Comparison of ENCODE assay signal across 10 mouse cellular contexts in the genomic region with DNA sequence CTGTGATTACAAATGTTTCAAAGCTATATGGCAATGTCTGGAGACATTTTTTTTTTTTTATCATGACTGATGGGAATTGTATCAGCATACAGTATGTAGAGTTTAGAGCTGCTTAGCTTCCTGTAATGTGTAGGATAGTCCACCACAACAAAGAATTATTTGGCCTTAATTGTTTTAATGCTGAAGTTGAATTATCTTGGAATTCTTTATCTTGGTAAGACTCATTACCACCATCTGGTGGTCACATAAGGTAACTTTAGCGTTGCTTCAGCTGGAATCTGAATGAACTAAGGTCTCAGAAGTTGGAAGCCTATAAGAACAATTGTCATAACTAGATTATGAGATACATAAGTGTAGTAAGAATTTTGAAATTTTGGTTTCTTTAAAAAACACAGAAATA. TPM values are rescaled to one million over a fixed set of nuclear protein-coding genes. Genes with fewer than 3 reads are reported as not detected.
DNase-seq lines count a peak whose midpoint lies in the region; ATAC-seq and TF ChIP-seq lines count a peak whose summit lies in the region.
"Had no signal": no experiment of that assay in that cellular context is flagged by ENCODE, and none has a peak within 500 bp of the region (broad histone marks: within the 10 kb centered on the region; RNA-seq: fewer than 3 reads in every experiment).

No protein-coding gene starts in this region.

- no peaks in the 10 kb centered on the region for H3K27me3 ChIP-seq in embryonic facial prominence, embryonic 11.5 days (ENCODE audit: control insufficient read depth, insufficient read depth, low read length)
- H3K27me3 ChIP-seq in embryonic facial prominence, embryonic 10.5 days (replicated peaks; ENCODE audit: low read depth, poor library complexity, severe bottlenecking): no peaks in the 10 kb centered on the region
- H3K27me3 ChIP-seq in liver, embryonic 14.5 days (ENCODE audit: control insufficient read depth, insufficient read depth, low read length): no peaks in the 10 kb centered on the region
- no peaks in the 10 kb centered on the region; the same call in 1 of the 2 replicates for H3K27me3 ChIP-seq in liver, embryonic 12.5 days (replicated peaks)
- no peaks in the 10 kb centered on the region for H3K27me3 ChIP-seq in forebrain, postnatal 0 days (ENCODE audit: insufficient read depth, low read length)
- H3K27me3 ChIP-seq: embryonic facial prominence, embryonic 12.5 days had no signal

- H3K4me3 ChIP-seq in embryonic facial prominence, embryonic 11.5 days (ENCODE audit: low read depth, low read length): no peak overlapping the region
- no peak overlapping the region for H3K4me3 ChIP-seq in embryonic facial prominence, embryonic 10.5 days
- no peak overlapping the region for H3K4me3 ChIP-seq in liver, embryonic 14.5 days (ENCODE audit: insufficient read depth in 1 of 2, low read depth in 2 of 2, low read length in 2 of 2)
- no peak overlapping the region for H3K4me3 ChIP-seq in liver, embryonic 12.5 days
- H3K4me3 ChIP-seq in forebrain, postnatal 0 days (ENCODE audit: low read depth, low read length): no peak overlapping the region
- H3K4me3 ChIP-seq: embryonic facial prominence, embryonic 12.5 days; myocyte had no signal

- intact Hi-C loops in left cerebral cortex, postnatal 36 days (cut with DNase I): loop anchor here (2.0 kb wide), 1 partner anchor 270 kb away; no protein-coding TSS in a partner anchor

- H3K9ac ChIP-seq in embryonic facial prominence, embryonic 11.5 days (replicated peaks; ENCODE audit: low read length): no peak overlapping the region
- H3K9ac ChIP-seq in liver, embryonic 14.5 days (replicated peaks): no peak overlapping the region
- no peak overlapping the region for H3K9ac ChIP-seq in liver, embryonic 12.5 days
- H3K9ac ChIP-seq in forebrain, postnatal 0 days: no peak overlapping the region
- H3K9ac ChIP-seq: embryonic facial prominence, embryonic 12.5 days had no signal

- no peak for ATAC-seq in embryonic facial prominence, embryonic 11.5 days (replicated peaks; ENCODE audit: insufficient number of reproducible peaks, low FRiP score, low TSS enrichment, low read depth)
- ATAC-seq in liver, embryonic 14.5 days (ENCODE audit: insufficient read depth): no peak
- ATAC-seq in liver, embryonic 12.5 days: no peak
- peak; percentile 48; the same call in 1 of the 2 replicates for ATAC-seq in forebrain, postnatal 0 days

- no peaks in the 10 kb centered on the region for H3K4me1 ChIP-seq in embryonic facial prominence, embryonic 11.5 days (ENCODE audit: control insufficient read depth, insufficient read depth, low read length)
- no peaks in the 10 kb centered on the region for H3K4me1 ChIP-seq in embryonic facial prominence, embryonic 10.5 days
- no peaks in the 10 kb centered on the region for H3K4me1 ChIP-seq in liver, embryonic 14.5 days (replicated peaks; ENCODE audit: control insufficient read depth in 2 of 2, insufficient read depth in 2 of 2, low read length in 1 of 2)
- H3K4me1 ChIP-seq in liver, embryonic 12.5 days: no peaks in the 10 kb centered on the region
- H3K4me1 ChIP-seq in forebrain, postnatal 0 days (ENCODE audit: insufficient read depth): no peaks in the 10 kb centered on the region
- H3K4me1 ChIP-seq: embryonic facial prominence, embryonic 12.5 days had no signal

- TF ChIP-seq EP300 in liver, embryonic 14.5 days (IDR thresholded peaks at IDR 0.05; ENCODE audit: low read depth): no peak

- no peaks in the 10 kb centered on the region for H3K36me3 ChIP-seq in embryonic facial prominence, embryonic 11.5 days (replicated peaks; ENCODE audit: control insufficient read depth, insufficient read depth, low read depth, low read length)
- no peaks in the 10 kb centered on the region for H3K36me3 ChIP-seq in embryonic facial prominence, embryonic 10.5 days (replicated peaks)
- H3K36me3 ChIP-seq in liver, embryonic 14.5 days (replicated peaks; ENCODE audit: control insufficient read depth, insufficient read depth, low read depth): no peaks in the 10 kb centered on the region
- H3K36me3 ChIP-seq in liver, embryonic 12.5 days: no peaks in the 10 kb centered on the region
- no peaks in the 10 kb centered on the region for H3K36me3 ChIP-seq in forebrain, postnatal 0 days (ENCODE audit: insufficient read depth)
- H3K36me3 ChIP-seq: embryonic facial prominence, embryonic 12.5 days had no signal

- TF ChIP-seq CTCF in liver, embryonic 14.5 days (IDR thresholded peaks at IDR 0.05; ENCODE audit: low read depth): peak; percentile 49; the same call in 1 of the 2 replicates
- TF ChIP-seq CTCF in forebrain, postnatal 0 days (IDR thresholded peaks at IDR 0.05; ENCODE audit: low read depth): peak; percentile 72

- 0% methylated on average over 1 of the region's 1 CpGs for WGBS in embryonic facial prominence, embryonic 11.5 days
- WGBS in embryonic facial prominence, embryonic 10.5 days: 1% methylated on average over 1 of the region's 1 CpGs
- WGBS in liver, embryonic 14.5 days (ENCODE audit: insufficient replicate concordance): 0% methylated on average over 1 of the region's 1 CpGs
- 0% methylated on average over 1 of the region's 1 CpGs for WGBS in liver, embryonic 12.5 days (ENCODE audit: insufficient replicate concordance)
- 0% methylated on average over 1 of the region's 1 CpGs for WGBS in forebrain, postnatal 0 days

- DNase-seq in embryonic facial prominence, embryonic 11.5 days (ENCODE audit: low spot score): peak; percentile 77
- no peak for DNase-seq in embryonic facial prominence, embryonic 10.5 days (ENCODE audit: low spot score)
- no peak for DNase-seq in liver, embryonic 14.5 days (ENCODE audit: low read depth in 3 of 3, low spot score in 3 of 3)
- peak; percentile 76 for DNase-seq in forebrain, postnatal 0 days
- DNase-seq in retina, adult 2 months (ENCODE audit: low read depth, low spot score): peak; percentile 13
- DNase-seq in layer of hippocampus, adult 9-11 months: no peak
- DNase-seq in left cerebral cortex, postnatal 36 days (ENCODE audit: low spot score in 2 of 2): no peak

- no peak overlapping the region for H3K4me2 ChIP-seq in embryonic facial prominence, embryonic 11.5 days (ENCODE audit: low read depth, low read length)
- no peak overlapping the region for H3K4me2 ChIP-seq in liver, embryonic 14.5 days (ENCODE audit: low read depth)
- no peak overlapping the region for H3K4me2 ChIP-seq in liver, embryonic 12.5 days
- H3K4me2 ChIP-seq in forebrain, postnatal 0 days (ENCODE audit: low read depth): no peak overlapping the region
- H3K4me2 ChIP-seq: embryonic facial prominence, embryonic 12.5 days had no signal

- H3K9me3 ChIP-seq in embryonic facial prominence, embryonic 11.5 days (replicated peaks; ENCODE audit: control insufficient read depth, low read length): no peaks in the 10 kb centered on the region
- no peaks in the 10 kb centered on the region for H3K9me3 ChIP-seq in embryonic facial prominence, embryonic 10.5 days
- no peaks in the 10 kb centered on the region for H3K9me3 ChIP-seq in liver, embryonic 14.5 days (ENCODE audit: control insufficient read depth, low read length)
- H3K9me3 ChIP-seq in liver, embryonic 12.5 days (replicated peaks): no peaks in the 10 kb centered on the region
- H3K9me3 ChIP-seq in forebrain, postnatal 0 days (ENCODE audit: low read length): no peaks in the 10 kb centered on the region
- H3K9me3 ChIP-seq: embryonic facial prominence, embryonic 12.5 days had no signal

- no peak overlapping the region for H3K27ac ChIP-seq in embryonic facial prominence, embryonic 11.5 days (replicated peaks; ENCODE audit: low read depth, low read length)
- H3K27ac ChIP-seq in embryonic facial prominence, embryonic 10.5 days (replicated peaks): no peak overlapping the region
- H3K27ac ChIP-seq in liver, embryonic 14.5 days: no peak overlapping the region
- H3K27ac ChIP-seq in liver, embryonic 12.5 days: no peak overlapping the region
- no peak overlapping the region for H3K27ac ChIP-seq in forebrain, postnatal 0 days (ENCODE audit: low read depth, low read length)
- H3K27ac ChIP-seq: embryonic facial prominence, embryonic 12.5 days had no signal

RNA-seq across cellular contexts. Expression of a gene that starts 7.6 kb away (rescaled TPM):
- polyA plus RNA-seq in embryonic facial prominence, embryonic 11.5 days (2014; fragmentation: Nextera tagmentation; extraction: Ambion mirVana): 294 and 319 TPM in 2 replicates
- 329 and 340 TPM in 2 replicates for polyA plus RNA-seq in embryonic facial prominence, embryonic 10.5 days (2016; fragmentation: Nextera tagmentation; extraction: Ambion mirVana)
- 36.4 and 136 TPM in 2 replicates for polyA plus RNA-seq in liver, embryonic 14.5 days (2012; rRNA removed)
- polyA plus RNA-seq in liver, embryonic 14.5 days (2014; fragmentation: Nextera tagmentation; extraction: Ambion mirVana): 216 and 222 TPM in 2 replicates
- polyA plus RNA-seq in liver, embryonic 12.5 days (2016; fragmentation: Nextera tagmentation; extraction: Ambion mirVana): 330 and 351 TPM in 2 replicates
- total RNA-seq in forebrain, postnatal 0 days (2014; rRNA removed): 15.0 and 37.1 TPM in 2 replicates
- 192 and 197 TPM in 2 replicates for polyA plus RNA-seq in forebrain, postnatal 0 days (2015; fragmentation: Nextera tagmentation; extraction: Ambion mirVana)
- 100 to 1,000 TPM in 1 of 2 experiments, 10 to 100 TPM in 1; 90.1 to 114 TPM for total RNA-seq in left cerebral cortex, postnatal 36 days (2021)

RNA-seq across cellular contexts. Expression of a gene that starts 31.0 kb away (rescaled TPM):
- 18.5 and 19.3 TPM in 2 replicates for polyA plus RNA-seq in embryonic facial prominence, embryonic 11.5 days (2014; fragmentation: Nextera tagmentation; extraction: Ambion mirVana)
- polyA plus RNA-seq in embryonic facial prominence, embryonic 10.5 days (2016; fragmentation: Nextera tagmentation; extraction: Ambion mirVana): 13.7 and 14.8 TPM in 2 replicates
- 0.57 and 0.71 TPM in 2 replicates for polyA plus RNA-seq in liver, embryonic 14.5 days (2012; rRNA removed)
- 0.48 and 0.62 TPM in 2 replicates for polyA plus RNA-seq in liver, embryonic 14.5 days (2014; fragmentation: Nextera tagmentation; extraction: Ambion mirVana)
- polyA plus RNA-seq in liver, embryonic 12.5 days (2016; fragmentation: Nextera tagmentation; extraction: Ambion mirVana): 1.9 and 2.0 TPM in 2 replicates
- 62.7 and 98.7 TPM in 2 replicates for total RNA-seq in forebrain, postnatal 0 days (2014; rRNA removed)
- 5.7 and 8.0 TPM in 2 replicates for polyA plus RNA-seq in forebrain, postnatal 0 days (2015; fragmentation: Nextera tagmentation; extraction: Ambion mirVana)
- total RNA-seq in left cerebral cortex, postnatal 36 days (2021): 10 to 100 TPM in 1 of 2 experiments, 1 to 10 TPM in 1; 8.6 to 11.5 TPM

Comparison
In these comparisons a context has a peak if more than half of its experiments do, and no peak if none do; other contexts are left out.
1. DNase-seq: peak in embryonic facial prominence, embryonic 11.5 days (single experiment), forebrain, postnatal 0 days (single experiment) and retina, adult 2 months (single experiment); none in embryonic facial prominence, embryonic 10.5 days (single experiment), liver, embryonic 14.5 days (0 of 3), layer of hippocampus, adult 9-11 months (single experiment) and left cerebral cortex, postnatal 36 days (0 of 2).